Mouse (Mus musculus): ENCODE data around the gene Fut1.

Gene Fut1

DNA sequence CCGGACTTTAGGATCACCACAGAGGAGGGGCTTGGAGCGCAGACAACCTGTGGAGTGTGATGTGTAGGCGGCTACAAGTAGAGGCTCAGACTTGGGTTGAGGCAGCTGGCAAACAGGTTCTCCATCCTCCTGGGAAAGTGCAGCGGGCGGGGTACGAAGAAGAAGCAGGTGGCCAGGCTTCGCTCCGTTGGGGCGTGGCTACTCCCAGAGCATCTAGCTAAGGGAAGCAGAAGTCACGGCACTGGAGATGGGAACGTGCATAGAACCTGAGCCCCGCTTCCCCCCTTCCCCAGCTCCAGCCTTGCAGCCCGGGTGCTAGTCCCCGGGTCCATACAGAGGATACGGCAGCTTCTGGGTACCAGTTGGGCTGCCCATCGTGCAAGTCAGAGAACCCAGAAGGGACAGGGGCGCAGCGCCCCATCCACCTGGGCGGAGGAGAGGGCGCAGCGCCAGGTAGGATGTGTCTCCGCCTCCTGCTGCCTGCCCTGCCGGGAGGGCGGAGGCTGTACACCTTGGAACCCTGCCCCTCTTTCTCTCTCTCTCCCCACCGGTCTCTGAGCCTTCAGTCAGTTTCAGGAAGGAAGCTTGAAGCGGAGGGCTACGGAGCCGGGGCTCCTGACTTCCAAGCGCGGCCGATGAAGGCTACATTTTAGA, at the start of gene Fut1:
Fut1 (plus strand) TSS at position 248 of the 654 bp plus-strand sequence.
- DNase-seq = peak; percentile 46 to 61

- peak; percentile 88 to 95 for DNase-seq
Measured at GRCm38 (mm10) chr7:45567780-45568516, 49.1 kb upstream of the Fut1 start.

DNA sequence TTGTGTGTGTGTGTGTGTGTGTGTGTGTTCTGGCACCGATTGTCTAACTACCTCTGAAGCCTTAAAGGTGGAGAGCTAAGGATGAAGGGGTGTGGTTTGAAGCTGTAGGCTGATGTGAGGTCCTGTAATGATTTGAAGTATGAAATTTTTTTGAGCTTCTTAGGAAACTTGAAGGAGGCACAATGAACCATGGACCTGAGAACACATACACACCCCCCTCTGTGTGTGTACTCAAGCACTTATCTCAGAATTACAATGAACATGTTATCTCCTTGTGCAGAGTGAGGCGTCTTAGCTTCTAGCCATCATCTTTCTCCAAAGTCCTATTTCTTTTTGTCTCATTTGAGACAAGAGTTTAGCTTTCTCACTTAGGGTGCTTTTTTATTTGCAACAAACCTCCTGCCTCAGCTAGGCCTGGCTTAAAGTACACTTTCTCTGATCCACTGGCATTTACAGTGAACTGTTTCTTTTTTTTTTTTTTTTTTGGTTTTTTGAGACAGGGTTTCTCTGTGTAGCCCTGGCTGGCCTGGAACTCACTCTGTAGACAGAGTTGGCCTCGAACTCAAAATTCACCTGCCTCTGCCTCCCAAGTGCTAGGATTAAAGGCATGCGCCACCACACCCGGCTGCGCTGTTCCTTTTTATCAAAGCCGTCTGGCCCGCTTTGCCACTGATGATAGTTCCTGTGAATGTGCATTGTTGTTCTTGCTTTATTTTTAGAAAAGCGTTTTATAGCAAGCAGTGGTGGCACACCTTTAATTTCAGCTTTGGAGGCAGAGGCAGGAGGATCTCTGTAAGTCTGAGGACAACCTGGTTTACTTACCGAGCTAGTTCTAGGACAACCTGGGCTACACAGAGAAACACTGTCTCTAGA, 48.3 kb upstream of the Fut1 start:
- DNase-seq = no peak

GRCm38 (mm10) chr7:45570103-45570741, 46.9 kb upstream of the Fut1 start, which contains the start of gene Bcat2:
Gene Bcat2, plus strand, starts transcription at chr7:45570153.
- peak; percentile 78 to 86 for DNase-seq

- no peak for DNase-seq
Measured at GRCm38 (mm10) chr7:45571966-45572365, 45.1 kb upstream of the Fut1 start.

- DNase-seq = no peak
Measured at GRCm38 (mm10) chr7:45573954-45574353, 43.1 kb upstream of the Fut1 start.

GRCm38 (mm10) chr7:45574472-45575379, 42.4 kb upstream of the Fut1 start:
- DNase-seq = no peak

- DNase-seq = no peak
Measured at GRCm38 (mm10) chr7:45585923-45586322, 31.2 kb upstream of the Fut1 start.

DNA sequence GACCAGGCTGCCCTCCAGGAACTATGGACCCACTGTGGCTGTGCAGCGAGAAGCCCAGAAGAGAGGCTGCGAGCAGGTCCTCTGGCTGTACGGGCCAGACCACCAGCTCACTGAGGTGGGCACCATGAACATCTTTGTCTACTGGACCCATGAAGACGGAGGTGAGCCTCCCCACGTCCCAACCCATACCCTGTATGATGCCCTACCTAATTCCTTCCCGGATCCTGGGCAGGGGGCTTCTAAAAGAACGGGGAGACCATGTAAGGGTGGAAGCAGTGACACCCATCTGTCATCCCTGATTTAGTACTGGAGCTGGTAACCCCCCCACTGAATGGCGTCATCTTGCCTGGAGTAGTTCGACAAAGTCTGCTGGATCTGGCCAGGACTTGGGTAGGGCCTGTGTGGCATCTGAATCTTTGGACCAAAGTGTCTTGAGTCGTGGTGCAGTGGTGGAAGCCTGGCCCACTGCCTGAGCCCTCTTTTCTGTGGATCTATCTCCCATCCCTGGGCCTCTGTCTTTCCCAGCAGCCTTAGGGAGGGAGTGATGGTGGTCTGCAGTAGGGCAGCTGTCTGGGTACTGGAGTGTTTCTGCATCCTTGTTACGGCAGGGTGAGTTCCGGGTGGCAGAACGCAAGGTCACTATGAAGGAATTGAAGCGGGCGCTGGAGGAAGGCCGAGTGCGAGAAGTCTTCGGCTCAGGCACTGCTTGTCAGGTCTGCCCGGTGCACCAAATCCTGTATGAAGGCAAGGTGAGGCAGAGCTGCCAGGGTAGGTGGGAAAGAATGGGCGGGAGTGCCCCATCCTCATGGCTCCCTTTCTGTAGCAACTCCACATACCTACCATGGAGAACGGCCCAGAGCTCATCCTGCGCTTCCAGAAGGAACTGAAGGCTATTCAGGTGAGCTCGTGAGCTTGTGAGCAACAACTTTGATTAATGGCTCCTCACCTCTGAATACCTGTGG, 29.2 kb upstream of the Fut1 start:
- peak in 1 of 2 experiments; percentile 26 for DNase-seq

GRCm38 (mm10) chr7:45589173-45589572, 27.9 kb upstream of the Fut1 start:
- peak; percentile 93 to 94 for DNase-seq

- no peak for DNase-seq
Measured at GRCm38 (mm10) chr7:45589898-45590297, 27.2 kb upstream of the Fut1 start.

DNA sequence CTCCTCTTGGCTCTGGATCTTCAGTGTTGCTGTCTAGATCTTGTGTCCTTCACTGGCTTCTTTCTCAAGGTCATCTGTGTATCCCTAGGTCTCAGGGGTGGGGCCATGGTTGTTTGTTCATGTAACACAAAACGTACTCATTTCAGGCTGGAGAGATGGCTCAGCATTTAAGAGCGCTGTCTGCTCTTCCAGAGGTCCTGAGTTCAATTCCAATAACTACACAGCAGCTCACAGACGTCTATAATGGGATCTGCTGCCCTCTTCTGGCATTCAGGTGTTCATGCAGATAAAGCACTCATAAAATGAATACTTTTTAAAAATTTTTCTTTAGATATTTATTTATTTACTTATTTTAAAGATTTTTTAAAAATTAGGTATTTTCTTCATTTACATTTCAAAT, 26.2 kb upstream of the Fut1 start:
- DNase-seq = no peak

- DNase-seq = no peak
Measured at GRCm38 (mm10) chr7:45591880-45592279, 25.2 kb upstream of the Fut1 start.

GRCm38 (mm10) chr7:45593118-45593815, 23.8 kb upstream of the Fut1 start:
- DNase-seq = peak; percentile 77 to 85

GRCm38 (mm10) chr7:45595176-45595575, 21.9 kb upstream of the Fut1 start:
- no peak for DNase-seq

DNA sequence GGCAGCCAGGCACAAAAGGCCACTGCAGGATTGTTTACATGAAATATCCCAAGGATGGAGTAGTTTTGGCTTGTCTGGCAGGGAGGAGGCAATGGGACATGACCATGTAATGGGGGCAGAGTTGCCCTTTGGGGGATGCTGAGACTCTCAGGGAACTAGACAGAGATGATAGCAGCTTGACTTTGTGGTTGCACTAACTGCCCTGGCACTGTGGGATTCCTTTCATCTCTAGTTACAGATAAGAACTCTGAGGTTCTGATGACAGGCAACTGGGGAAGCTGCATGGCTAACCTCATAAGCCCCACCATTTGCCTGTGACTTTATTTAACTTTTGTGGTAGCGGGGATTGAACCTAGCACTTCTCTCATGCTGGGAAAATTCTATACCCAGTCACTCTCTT, 21.0 kb upstream of the Fut1 start:
- DNase-seq = no peak

- DNase-seq = no peak
Measured at GRCm38 (mm10) chr7:45597013-45597412, 20.1 kb upstream of the Fut1 start.

DNA sequence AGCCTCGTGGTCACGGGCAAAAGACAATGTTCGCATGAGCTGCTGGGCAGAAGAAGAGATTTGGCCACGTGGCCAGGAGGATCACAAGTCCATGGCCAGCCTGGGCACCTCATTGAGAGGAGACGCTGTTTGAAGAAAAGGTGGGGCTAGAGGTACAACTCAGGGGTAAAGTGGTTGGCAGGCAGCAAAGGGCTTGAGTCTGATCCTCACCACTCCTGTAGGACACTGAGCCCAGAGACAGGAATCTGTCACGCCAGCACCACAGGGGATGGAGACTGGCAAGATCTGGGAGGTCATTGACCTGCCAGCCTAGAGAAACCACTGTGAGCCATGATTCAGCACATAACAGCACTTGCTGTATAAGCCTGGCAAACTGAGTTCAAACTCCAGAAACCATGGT, 19.6 kb upstream of the Fut1 start:
- DNase-seq = no peak

GRCm38 (mm10) chr7:45598960-45599879, 17.9 kb upstream of the Fut1 start:
- no peak for DNase-seq

All from cerebellum, postnatal 25 days (tissue).